Mouse (Mus musculus): ENCODE measurements around the gene Siah1b. TPM values are rescaled to one million over a fixed set of nuclear protein-coding genes. Genes with fewer than 3 reads are reported as not detected.

The Siah1b gene
- polyA plus RNA-seq, 1 experiment, result 9.1 TPM

DNA sequence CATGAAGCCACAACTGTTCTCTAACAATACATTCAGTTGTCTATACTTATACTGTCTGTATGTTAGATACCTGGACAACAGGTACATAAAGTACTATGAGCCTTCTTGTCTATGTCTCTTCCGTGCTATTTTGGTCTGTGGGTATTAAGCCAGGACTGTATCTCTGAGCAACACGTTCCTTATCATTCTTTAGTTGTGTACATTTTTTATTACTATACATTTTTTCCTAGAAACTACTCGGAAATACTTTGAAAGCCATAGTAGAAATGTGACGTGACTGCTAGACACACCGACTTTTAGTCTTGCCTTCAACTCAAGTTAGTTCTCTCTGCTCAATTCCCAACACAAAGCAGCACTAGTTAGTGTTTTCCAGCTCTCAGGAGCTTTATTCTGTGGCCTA is 17.1 kb upstream of the Siah1b start:
- TF ChIP-seq POLR2A (IDR thresholded peaks at IDR 0.05; ENCODE audit: borderline replicate concordance, control insufficient read depth, low read depth, low read length) (no peak), CTCF (IDR thresholded peaks at IDR 0.05; ENCODE audit: control insufficient read depth, insufficient read depth, low read length) (no peak)
- no peak overlapping the region for H3K4me3 ChIP-seq (replicated peaks; ENCODE audit: control insufficient read depth, low read depth, low read length)
- WGBS, result 63% methylated on average over 5 of the region's 5 CpGs
- no peaks in the 10 kb centered on the region for H3K4me1 ChIP-seq (ENCODE audit: control insufficient read depth, insufficient read depth, low read length)
- H3K27ac ChIP-seq (ENCODE audit: control insufficient read depth, insufficient read depth, low read depth, low read length, poor library complexity), result no peak overlapping the region

DNA sequence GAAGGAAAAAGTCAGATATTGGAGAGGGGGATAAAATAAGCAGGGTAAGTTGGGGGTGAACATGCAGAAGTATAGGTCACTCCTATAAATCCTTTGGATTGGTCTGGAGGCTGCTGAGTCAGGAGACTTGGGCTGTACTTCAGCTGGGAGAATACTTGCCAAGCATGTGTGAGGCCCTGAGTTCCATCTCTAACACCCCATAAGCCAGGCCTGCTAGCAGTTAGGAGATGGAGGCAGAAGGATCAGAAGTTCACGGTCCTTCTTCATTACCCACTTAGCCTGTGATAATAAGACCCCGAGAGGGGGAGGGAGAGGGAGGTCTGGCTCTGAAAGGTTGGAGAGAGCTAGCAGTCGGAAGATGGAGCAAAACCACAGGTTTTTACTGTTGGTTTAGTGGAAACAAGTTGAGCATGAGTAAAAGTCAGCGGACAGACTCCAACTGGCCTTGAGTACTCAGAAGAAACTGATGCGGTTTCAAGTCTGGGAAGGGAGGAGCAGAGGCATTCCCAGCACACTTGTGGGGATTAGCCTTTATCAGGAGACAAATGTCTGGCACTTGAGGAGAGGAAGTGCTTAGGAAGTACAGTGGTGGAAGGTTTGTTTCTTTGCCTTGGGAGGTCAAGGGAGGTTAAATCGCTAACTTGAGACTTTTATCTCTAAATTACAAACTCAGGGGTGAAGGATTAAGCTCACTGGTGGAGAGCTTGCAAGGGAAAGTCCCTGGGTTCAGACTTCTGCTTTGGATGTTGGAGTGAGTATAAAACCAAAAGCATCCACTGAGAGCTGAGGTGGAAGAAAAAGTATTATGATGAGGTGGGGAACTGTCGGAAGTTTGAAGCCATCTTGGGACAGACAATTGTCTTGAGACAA is 16.2 kb upstream of the Siah1b start:
- TF ChIP-seq POLR2A (IDR thresholded peaks at IDR 0.05; ENCODE audit: borderline replicate concordance, control insufficient read depth, low read depth, low read length) (no peak), CTCF (IDR thresholded peaks at IDR 0.05; ENCODE audit: control insufficient read depth, insufficient read depth, low read length) (no peak)
- Histone ChIP-seq H3K4me1 (ENCODE audit: control insufficient read depth, insufficient read depth, low read length) (no peaks in the 10 kb centered on the region), H3K4me3 (replicated peaks; ENCODE audit: control insufficient read depth, low read depth, low read length) (no peak overlapping the region), H3K27ac (ENCODE audit: control insufficient read depth, insufficient read depth, low read depth, low read length, poor library complexity) (no peak overlapping the region)
- 33% methylated on average over 7 of the region's 7 CpGs for WGBS

DNA sequence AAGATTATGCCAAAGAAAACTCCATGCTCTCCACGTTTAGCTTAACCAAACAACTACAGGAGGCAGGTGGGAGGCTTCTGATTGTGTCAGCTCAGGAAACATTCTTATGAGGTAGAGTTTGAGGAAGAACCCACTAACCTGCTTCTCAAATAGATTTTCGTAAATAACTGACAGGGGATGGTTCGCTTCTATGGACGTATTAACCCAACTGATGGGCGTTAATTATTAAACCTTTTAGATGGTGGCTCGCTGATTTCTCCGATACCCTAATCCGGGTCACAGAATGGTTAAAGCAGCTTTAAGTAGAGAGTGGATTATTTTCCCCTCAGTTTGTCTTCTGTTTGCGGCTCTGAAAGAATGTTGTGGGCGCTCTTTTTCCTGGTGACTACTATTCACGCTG is 13.6 kb upstream of the Siah1b start:
- WGBS, result 85% methylated on average over 11 of the region's 11 CpGs
- TF ChIP-seq POLR2A (IDR thresholded peaks at IDR 0.05; ENCODE audit: borderline replicate concordance, control insufficient read depth, low read depth, low read length) (no peak), CTCF (IDR thresholded peaks at IDR 0.05; ENCODE audit: control insufficient read depth, insufficient read depth, low read length) (no peak)
- Histone ChIP-seq H3K4me3 (replicated peaks; ENCODE audit: control insufficient read depth, low read depth, low read length) (no peak overlapping the region), H3K4me1 (ENCODE audit: control insufficient read depth, insufficient read depth, low read length) (no peaks in the 10 kb centered on the region), H3K27ac (ENCODE audit: control insufficient read depth, insufficient read depth, low read depth, low read length, poor library complexity) (no peak overlapping the region)

DNA sequence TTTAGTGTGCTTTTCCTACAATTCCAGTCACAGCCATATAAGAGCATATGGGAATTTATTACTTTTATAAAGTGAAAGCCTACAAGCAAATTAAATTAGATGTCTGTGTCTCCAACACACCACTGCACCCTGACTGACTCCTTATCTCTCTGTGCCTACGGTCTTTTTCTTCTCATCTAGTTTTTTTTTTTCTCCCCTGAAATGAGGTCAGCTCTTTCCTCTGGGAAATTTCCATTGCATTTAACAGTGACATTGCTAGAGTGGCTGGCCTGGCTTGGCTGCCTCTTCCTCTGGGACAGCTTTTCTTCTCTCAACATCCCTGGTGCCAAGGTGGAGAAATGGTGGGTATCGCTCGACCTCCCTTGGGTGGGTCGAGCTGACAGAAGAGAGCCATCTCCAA is 12.3 kb upstream of the Siah1b start, which contains the start of gene Cltrn:
Cltrn (plus strand) TSS at position 249 of the 400 bp plus-strand sequence.
- 79% methylated on average over 4 of the region's 4 CpGs for WGBS
- no peak within 1 kb of the TSS for H3K4me3 ChIP-seq (replicated peaks; ENCODE audit: control insufficient read depth, low read depth, low read length)
- TF ChIP-seq CTCF (IDR thresholded peaks at IDR 0.05; ENCODE audit: control insufficient read depth, insufficient read depth, low read length) (no peak), POLR2A (IDR thresholded peaks at IDR 0.05; ENCODE audit: borderline replicate concordance, control insufficient read depth, low read depth, low read length) (no peak)
- no peak within 1 kb of the TSS for H3K27ac ChIP-seq (ENCODE audit: control insufficient read depth, insufficient read depth, low read depth, low read length, poor library complexity)
- no peaks in the 10 kb centered on the region for H3K4me1 ChIP-seq (ENCODE audit: control insufficient read depth, insufficient read depth, low read length)

DNA sequence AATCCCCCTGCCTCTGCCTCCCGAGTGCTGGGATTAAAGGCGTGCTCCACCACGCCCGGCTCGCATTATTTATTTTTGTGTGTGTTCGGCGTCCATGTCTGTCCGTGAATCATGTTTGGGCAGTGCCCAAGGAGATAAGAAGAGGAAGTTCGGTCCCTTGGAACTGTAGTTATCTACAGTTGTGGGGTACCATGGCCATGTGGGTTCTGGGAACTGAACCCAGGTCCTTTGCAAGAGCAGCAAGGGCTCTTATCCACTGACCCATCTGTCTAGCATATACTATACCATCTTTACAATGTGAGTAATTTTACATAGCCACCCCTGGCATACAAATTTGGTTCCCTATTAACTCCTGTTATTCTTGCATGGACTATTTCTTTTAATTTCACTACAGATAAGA is 5.7 kb upstream of the Siah1b start:
- no peak overlapping the region for H3K27ac ChIP-seq (ENCODE audit: control insufficient read depth, insufficient read depth, low read depth, low read length, poor library complexity)
- no peaks in the 10 kb centered on the region for H3K4me1 ChIP-seq (ENCODE audit: control insufficient read depth, insufficient read depth, low read length)
- no peak for TF ChIP-seq POLR2A (IDR thresholded peaks at IDR 0.05; ENCODE audit: borderline replicate concordance, control insufficient read depth, low read depth, low read length)
- no peak for TF ChIP-seq CTCF (IDR thresholded peaks at IDR 0.05; ENCODE audit: control insufficient read depth, insufficient read depth, low read length)
- 63% methylated on average over 9 of the region's 9 CpGs for WGBS
- H3K4me3 ChIP-seq (replicated peaks; ENCODE audit: control insufficient read depth, low read depth, low read length), result no peak overlapping the region

DNA sequence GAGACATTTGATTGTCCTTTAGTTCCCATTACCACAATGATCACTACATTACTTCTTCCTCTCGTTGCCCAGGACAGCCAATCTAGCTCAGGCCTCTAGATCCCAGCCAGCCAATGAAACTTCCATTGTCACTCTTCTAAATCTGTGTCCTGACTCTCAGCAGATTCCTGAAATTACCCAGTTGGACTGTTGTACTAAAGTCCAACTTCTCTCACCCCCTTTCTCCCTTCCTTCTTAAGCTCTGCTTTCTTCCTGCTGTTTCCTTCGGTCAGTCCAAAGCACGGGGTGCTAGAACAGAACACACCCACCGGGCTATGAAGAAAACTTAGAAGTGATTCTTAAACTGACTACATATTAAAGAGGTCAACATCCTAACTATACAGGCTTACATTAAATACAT is 7.3 kb downstream of the Siah1b start:
- Histone ChIP-seq H3K27ac (ENCODE audit: control insufficient read depth, insufficient read depth, low read depth, low read length, poor library complexity) (no peak overlapping the region), H3K4me3 (replicated peaks; ENCODE audit: control insufficient read depth, low read depth, low read length) (no peak overlapping the region), H3K4me1 (ENCODE audit: control insufficient read depth, insufficient read depth, low read length) (no peaks in the 10 kb centered on the region)
- WGBS, result 90% methylated on average over 4 of the region's 4 CpGs
- TF ChIP-seq POLR2A (IDR thresholded peaks at IDR 0.05; ENCODE audit: borderline replicate concordance, control insufficient read depth, low read depth, low read length), result no peak
- no peak for TF ChIP-seq CTCF (IDR thresholded peaks at IDR 0.05; ENCODE audit: control insufficient read depth, insufficient read depth, low read length)

DNA sequence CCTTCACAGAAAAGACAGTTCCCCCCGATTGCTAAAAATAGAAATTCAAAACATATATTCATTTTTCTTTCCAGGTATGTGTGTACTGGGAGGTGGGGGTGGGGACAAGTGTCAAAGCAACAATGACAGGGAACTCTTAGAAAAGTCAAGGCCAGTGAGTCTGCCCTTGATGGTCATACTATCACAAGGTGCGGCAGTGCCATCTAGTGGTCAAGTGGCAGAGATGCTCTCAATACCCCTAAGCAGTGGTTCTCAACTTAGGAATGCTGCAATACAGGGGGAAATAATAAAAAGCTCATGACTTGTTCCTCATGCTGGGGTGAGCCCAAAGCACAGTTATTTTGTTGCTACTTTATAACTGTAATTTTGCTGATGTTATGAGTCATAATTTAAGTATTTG is 10.1 kb downstream of the Siah1b start:
- WGBS, result 12% methylated on average over 2 of the region's 2 CpGs

DNA sequence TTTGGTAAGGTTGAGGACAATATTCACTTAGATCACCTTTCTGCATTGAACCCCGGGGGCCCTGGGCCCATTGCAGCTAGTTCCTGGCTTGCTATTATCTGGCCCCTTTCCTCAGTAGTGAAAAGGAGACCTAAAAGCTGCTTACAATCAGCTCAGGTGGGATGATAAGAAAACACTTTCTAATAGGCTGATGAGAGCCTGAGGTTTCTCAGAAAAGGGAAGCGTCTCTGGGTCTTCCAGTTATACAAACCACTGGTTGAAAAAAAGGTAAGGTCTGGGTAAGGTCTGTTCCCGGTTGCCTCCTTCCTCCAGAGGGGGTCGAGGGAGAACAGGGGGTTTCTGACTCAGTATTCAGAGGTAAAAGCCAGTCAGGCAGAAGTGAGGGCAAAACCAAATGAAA is 17.2 kb downstream of the Siah1b start:
- TF ChIP-seq CTCF (IDR thresholded peaks at IDR 0.05; ENCODE audit: control insufficient read depth, insufficient read depth, low read length), result no peak
- no peak for TF ChIP-seq POLR2A (IDR thresholded peaks at IDR 0.05; ENCODE audit: borderline replicate concordance, control insufficient read depth, low read depth, low read length)
- H3K27ac ChIP-seq (ENCODE audit: control insufficient read depth, insufficient read depth, low read depth, low read length, poor library complexity), result no peak overlapping the region
- no peaks in the 10 kb centered on the region for H3K4me1 ChIP-seq (ENCODE audit: control insufficient read depth, insufficient read depth, low read length)
- H3K4me3 ChIP-seq (replicated peaks; ENCODE audit: control insufficient read depth, low read depth, low read length), result no peak overlapping the region
- 27% methylated on average over 4 of the region's 4 CpGs for WGBS

More for the DNA sequence above, 10.1 kb downstream of the Siah1b start:
- TF ChIP-seq CTCF (IDR thresholded peaks at IDR 0.05; ENCODE audit: control insufficient read depth, insufficient read depth, low read length) (peak; percentile 69), POLR2A (IDR thresholded peaks at IDR 0.05; ENCODE audit: borderline replicate concordance, control insufficient read depth, low read depth, low read length) (no peak)
- Histone ChIP-seq H3K27ac (ENCODE audit: control insufficient read depth, insufficient read depth, low read depth, low read length, poor library complexity) (no peak overlapping the region), H3K4me3 (replicated peaks; ENCODE audit: control insufficient read depth, low read depth, low read length) (no peak overlapping the region), H3K4me1 (ENCODE audit: control insufficient read depth, insufficient read depth, low read length) (no peaks in the 10 kb centered on the region)

Data from bone marrow, adult 2 months (tissue).